ENCODE assay signal across 19 mouse cellular contexts in genomic region chr1:90522294-90522693, GRCm38 (mm10).
DNase-seq lines count a peak whose midpoint lies in the region; ATAC-seq and TF ChIP-seq lines count a peak whose summit lies in the region.
"Had no signal": no experiment of that assay in that cellular context is flagged by ENCODE, and none has a peak within 500 bp of the region (broad histone marks: within the 10 kb centered on the region; RNA-seq: fewer than 3 reads in every experiment).

No protein-coding gene starts in this region.

- TF ChIP-seq CTCF in stomach, postnatal 0 days (IDR thresholded peaks at IDR 0.05; ENCODE audit: low read depth): no peak

- H3K4me2 ChIP-seq in stomach, postnatal 0 days (replicated peaks; ENCODE audit: low read depth): no peak overlapping the region
- no peak overlapping the region for H3K4me2 ChIP-seq in forebrain, embryonic 15.5 days (replicated peaks)
- H3K4me2 ChIP-seq: forebrain, embryonic 12.5 days; heart, embryonic 15.5 days; hindbrain, embryonic 13.5 days; limb, embryonic 13.5 days; liver, embryonic 15.5 days had no signal

- peak; percentile 71 for DNase-seq in heart, adult 8-10 months (ENCODE audit: low spot score)
- no peak for DNase-seq in heart, postnatal 4 days
- peak; percentile 45 for DNase-seq in urinary bladder, postnatal 14 days (ENCODE audit: low spot score)
- no peak for DNase-seq in urinary bladder, postnatal 4 days (ENCODE audit: low spot score in 2 of 2)
- DNase-seq in heart, postnatal 25 days (ENCODE audit: low spot score): peak; percentile 68
- DNase-seq in stomach, postnatal 0 days (ENCODE audit: low spot score): no peak
- no peak for DNase-seq in ovary, adult 18-20 months (ENCODE audit: low spot score)
- DNase-seq: adrenal gland, adult 2 months; cerebellum, adult 8-10 months; lung, postnatal 10 days; right cerebral cortex, postnatal 25 days; thymus, postnatal 36 days had no signal

- H3K9me3 ChIP-seq in stomach, postnatal 0 days (ENCODE audit: control insufficient read depth, low read length): no peaks in the 10 kb centered on the region
- H3K9me3 ChIP-seq in forebrain, embryonic 15.5 days: no peaks in the 10 kb centered on the region
- H3K9me3 ChIP-seq: embryonic facial prominence, embryonic 10.5 days; forebrain, embryonic 12.5 days; heart, embryonic 15.5 days; hindbrain, embryonic 13.5 days; limb, embryonic 13.5 days; liver, embryonic 15.5 days had no signal

- WGBS in stomach, postnatal 0 days: 63% methylated on average over 8 of the region's 8 CpGs
- 88% methylated on average over 8 of the region's 8 CpGs for WGBS in forebrain, embryonic 15.5 days

- no peak overlapping the region for H3K9ac ChIP-seq in stomach, postnatal 0 days (ENCODE audit: low read length)
- H3K9ac ChIP-seq in forebrain, embryonic 15.5 days (replicated peaks): no peak overlapping the region
- H3K9ac ChIP-seq: forebrain, embryonic 12.5 days; heart, embryonic 15.5 days; hindbrain, embryonic 13.5 days; limb, embryonic 13.5 days; liver, embryonic 15.5 days had no signal

- peak overlapping the region; percentile 56; the same call in 1 of the 2 replicates for H3K27ac ChIP-seq in stomach, postnatal 0 days (replicated peaks)
- H3K27ac ChIP-seq in forebrain, embryonic 15.5 days (replicated peaks): no peak overlapping the region
- H3K27ac ChIP-seq: embryonic facial prominence, embryonic 10.5 days; forebrain, embryonic 12.5 days; heart, embryonic 15.5 days; hindbrain, embryonic 13.5 days; limb, embryonic 13.5 days; liver, embryonic 15.5 days had no signal

- no peaks in the 10 kb centered on the region for H3K36me3 ChIP-seq in stomach, postnatal 0 days (ENCODE audit: control insufficient read depth, insufficient read depth, low read length)
- H3K36me3 ChIP-seq in forebrain, embryonic 15.5 days: no peaks in the 10 kb centered on the region
- H3K36me3 ChIP-seq: embryonic facial prominence, embryonic 10.5 days; forebrain, embryonic 12.5 days; heart, embryonic 15.5 days; hindbrain, embryonic 13.5 days; limb, embryonic 13.5 days; liver, embryonic 15.5 days had no signal

- TF ChIP-seq EP300 in stomach, postnatal 0 days (optimal IDR thresholded peaks at IDR 0.05): no peak

- H3K4me1 ChIP-seq in stomach, postnatal 0 days (replicated peaks; ENCODE audit: control insufficient read depth, insufficient read depth): peaks cover 6% of the 10 kb centered on the region
- H3K4me1 ChIP-seq in forebrain, embryonic 15.5 days: peaks cover 5% of the 10 kb centered on the region; the same call in 1 of the 2 replicates
- H3K4me1 ChIP-seq: liver, embryonic 15.5 days had no signal

- intact Hi-C loops in heart, postnatal 25 days (cut with DNase I): loop anchor here (2.0 kb wide), 1 partner anchor 21 kb away; no protein-coding TSS in a partner anchor

- H3K4me3 ChIP-seq in stomach, postnatal 0 days (ENCODE audit: low read depth, low read length): no peak overlapping the region
- H3K4me3 ChIP-seq in forebrain, embryonic 15.5 days: no peak overlapping the region
- H3K4me3 ChIP-seq: embryonic facial prominence, embryonic 10.5 days; forebrain, embryonic 12.5 days; heart, embryonic 15.5 days; hindbrain, embryonic 13.5 days; limb, embryonic 13.5 days; liver, embryonic 15.5 days had no signal

- H3K27me3 ChIP-seq in stomach, postnatal 0 days (ENCODE audit: control insufficient read depth, insufficient read depth, low read length): no peaks in the 10 kb centered on the region
- H3K27me3 ChIP-seq in forebrain, embryonic 15.5 days: no peaks in the 10 kb centered on the region
- H3K27me3 ChIP-seq: heart, embryonic 15.5 days; hindbrain, embryonic 13.5 days; limb, embryonic 13.5 days; liver, embryonic 15.5 days had no signal

- no peak for ATAC-seq in stomach, postnatal 0 days (ENCODE audit: low FRiP score, low TSS enrichment)
- ATAC-seq in forebrain, embryonic 15.5 days (replicated peaks): no peak

Comparison
In these comparisons a context has a peak if more than half of its experiments do, and no peak if none do; other contexts are left out.
1. DNase-seq: peak in heart, adult 8-10 months (single experiment), urinary bladder, postnatal 14 days (single experiment) and heart, postnatal 25 days (single experiment); none in heart, postnatal 4 days (single experiment), urinary bladder, postnatal 4 days (0 of 2), stomach, postnatal 0 days (single experiment) and ovary, adult 18-20 months (single experiment).